Mouse (Mus musculus) embryonic fibroblast, embryonic 13.5 days (primary cell): ENCODE results near the gene Tmem236.

Experiments
- CTCF ChIP-seq: IDR thresholded peaks from 2 replicates; pipeline ENCODE4 v1.5.1; 2011; ENCODE audit warnings: mild to moderate bottlenecking, control low read depth, low read length, moderate library complexity, borderline replicate concordance; ENCODE audit not compliant: insufficient read depth
- POLR2A ChIP-seq: IDR thresholded peaks from 2 replicates; pipeline ENCODE4 v1.6.1; 2011; ENCODE audit warnings: low read depth, mild to moderate bottlenecking, control low read depth, low read length, moderate library complexity

- TF ChIP-seq CTCF (no peak), POLR2A (no peak)
These were observed 63.4 kb downstream of the Tmem236 start for GRCm38 (mm10) chr2:14237723-14238122.
